Comparison of ENCODE assay signal across 16 mouse cellular contexts in genomic region chr5:130074491-130074890, GRCm38 (mm10). TPM values are rescaled to one million over a fixed set of nuclear protein-coding genes. Genes with fewer than 3 reads are reported as not detected.
DNase-seq lines count a peak whose midpoint lies in the region; ATAC-seq and TF ChIP-seq lines count a peak whose summit lies in the region.
"Had no signal": no experiment of that assay in that cellular context is flagged by ENCODE, and none has a peak within 500 bp of the region (broad histone marks: within the 10 kb centered on the region; RNA-seq: fewer than 3 reads in every experiment).

No protein-coding gene starts in this region.

- H3K9ac ChIP-seq in liver, postnatal 0 days (replicated peaks) = no peak overlapping the region
- H3K9ac ChIP-seq: heart, embryonic 15.5 days; limb, embryonic 12.5 days had no signal

- no peaks in the 10 kb centered on the region for H3K9me3 ChIP-seq in liver, postnatal 0 days (ENCODE audit: low read length)
- H3K9me3 ChIP-seq: heart, embryonic 15.5 days; hindbrain, embryonic 10.5 days; limb, embryonic 12.5 days had no signal

- peak; percentile 56 for DNase-seq in cerebellum, adult 9-11 months
- DNase-seq in cerebellum, adult 9-10 months = no peak
- peak; percentile 50 to 66 for DNase-seq in urinary bladder, postnatal 36 days (ENCODE audit: low spot score in 2 of 2)
- DNase-seq in urinary bladder, postnatal 10 days (ENCODE audit: low spot score) = no peak
- peak; percentile 64 for DNase-seq in liver, postnatal 0 days
- no peak for DNase-seq in left cerebral cortex, adult 9 months (ENCODE audit: low spot score in 2 of 2)
- DNase-seq: adrenal gland, postnatal 10 days; gastrocnemius, postnatal 14 days; heart, adult 2 months; kidney, adult 2 months; kidney, postnatal 14 days had no signal

- peak overlapping the region; percentile 86 for H3K27ac ChIP-seq in liver, postnatal 0 days (ENCODE audit: low read depth)
- H3K27ac ChIP-seq: heart, adult 2 months; heart, embryonic 15.5 days; hindbrain, embryonic 10.5 days; limb, embryonic 12.5 days had no signal

- H3K36me3 ChIP-seq in liver, postnatal 0 days (replicated peaks; ENCODE audit: insufficient read depth, low read length) = no peaks in the 10 kb centered on the region
- H3K36me3 ChIP-seq: heart, embryonic 15.5 days; hindbrain, embryonic 10.5 days; limb, embryonic 12.5 days had no signal

- TF ChIP-seq EP300 in liver, postnatal 0 days (IDR thresholded peaks at IDR 0.05; ENCODE audit: low read depth) = no peak

- ATAC-seq in liver, postnatal 0 days = peak; percentile 83
- ATAC-seq in erythroid progenitor cell, adult 5-6 weeks (replicated peaks; ENCODE audit: low FRiP score, poor library complexity, severe bottlenecking) = no peak
- ATAC-seq: midbrain, embryonic 16.5 days had no signal

- peak overlapping the region; percentile 48 for H3K4me2 ChIP-seq in liver, postnatal 0 days (ENCODE audit: low read depth, low read length)
- H3K4me2 ChIP-seq: heart, embryonic 15.5 days; limb, embryonic 12.5 days had no signal

- TF ChIP-seq CTCF in liver, postnatal 0 days (IDR thresholded peaks at IDR 0.05; ENCODE audit: low read depth) = no peak

- WGBS in liver, postnatal 0 days (ENCODE audit: insufficient replicate concordance) = 65% methylated on average over 6 of the region's 6 CpGs

- no peak overlapping the region for H3K4me3 ChIP-seq in liver, postnatal 0 days (ENCODE audit: low read depth, low read length)
- H3K4me3 ChIP-seq: heart, adult 2 months; heart, embryonic 15.5 days; hindbrain, embryonic 10.5 days; limb, embryonic 12.5 days had no signal

- peaks cover 13% of the 10 kb centered on the region for H3K4me1 ChIP-seq in liver, postnatal 0 days (ENCODE audit: insufficient read depth)
- H3K4me1 ChIP-seq: limb, embryonic 12.5 days had no signal

- no peaks in the 10 kb centered on the region for H3K27me3 ChIP-seq in liver, postnatal 0 days (ENCODE audit: insufficient read depth, low read length)
- H3K27me3 ChIP-seq: limb, embryonic 12.5 days had no signal

RNA-seq across cellular contexts. Expression of gene Tpst1, which starts 1.4 kb away (rescaled TPM):
- polyA plus RNA-seq in liver, postnatal 0 days (2015; fragmentation: Nextera tagmentation; extraction: Ambion mirVana) = 23.8 and 26.0 TPM in 2 replicates
- 5.0 and 11.7 TPM in 2 replicates for total RNA-seq in erythroid progenitor cell, adult 5-6 weeks (2015; ENCODE audit: low replicate concordance)
- total RNA-seq in erythroid progenitor cell, adult 5-6 weeks (2017; ENCODE audit: low replicate concordance) = 4.5 and 9.1 TPM in 2 replicates

RNA-seq across cellular contexts. Expression of gene Crcp, which starts 45.4 kb away (rescaled TPM):
- 19.3 and 20.8 TPM in 2 replicates for polyA plus RNA-seq in liver, postnatal 0 days (2015; fragmentation: Nextera tagmentation; extraction: Ambion mirVana)
- 15.1 and 31.4 TPM in 2 replicates for total RNA-seq in erythroid progenitor cell, adult 5-6 weeks (2015; ENCODE audit: low replicate concordance)
- total RNA-seq in erythroid progenitor cell, adult 5-6 weeks (2017; ENCODE audit: low replicate concordance) = 17.2 and 18.1 TPM in 2 replicates

RNA-seq across cellular contexts. Expression of gene Asl, which starts 45.4 kb away (rescaled TPM):
- polyA plus RNA-seq in liver, postnatal 0 days (2015; fragmentation: Nextera tagmentation; extraction: Ambion mirVana) = 291 and 304 TPM in 2 replicates
- total RNA-seq in erythroid progenitor cell, adult 5-6 weeks (2015; ENCODE audit: low replicate concordance) = 8.6 and 10.9 TPM in 2 replicates
- 1.8 TPM in 1 of 2 replicates, not detected in the other for total RNA-seq in erythroid progenitor cell, adult 5-6 weeks (2017; ENCODE audit: low replicate concordance)

Comparison
In these comparisons a context has a peak if more than half of its experiments do, and no peak if none do; other contexts are left out.
1. DNase-seq: peak in cerebellum, adult 9-11 months (single experiment), urinary bladder, postnatal 36 days (2 of 2) and liver, postnatal 0 days (single experiment); none in cerebellum, adult 9-10 months (single experiment), urinary bladder, postnatal 10 days (single experiment) and left cerebral cortex, adult 9 months (0 of 2).